Mouse (Mus musculus): ENCODE data around the gene 1700008P02Rik.
"Not testable (repeated sequence)": the region's sequence is repeated elsewhere in the genome, so short reads cannot be mapped to it uniquely, and the experiment has no call there.

Gene 1700008P02Rik

DNA sequence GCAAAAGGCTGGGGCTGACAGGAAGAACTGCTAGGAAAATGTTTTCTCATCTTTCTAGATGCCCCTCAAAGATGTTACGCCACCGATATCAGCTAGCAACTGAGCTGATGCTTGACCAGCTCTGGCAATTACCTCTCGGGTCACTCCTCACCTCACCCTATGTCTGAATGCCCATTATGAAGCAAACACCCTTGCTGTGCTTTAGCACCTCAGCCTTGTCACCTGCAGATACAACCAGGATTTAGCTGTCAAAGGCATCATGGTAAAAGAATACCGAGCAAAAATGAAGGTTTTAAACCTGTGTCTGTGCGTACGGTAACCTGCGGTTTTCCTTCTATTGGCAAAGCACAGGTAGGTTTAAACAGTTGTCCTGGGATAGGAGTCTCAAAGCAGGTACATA is at the start of gene 1700008P02Rik:
TSS of gene 1700008P02Rik (minus strand) at position 101 of the 400 bp plus-strand sequence.
- no peak for DNase-seq (ENCODE audit: low read depth, low spot score)

DNA sequence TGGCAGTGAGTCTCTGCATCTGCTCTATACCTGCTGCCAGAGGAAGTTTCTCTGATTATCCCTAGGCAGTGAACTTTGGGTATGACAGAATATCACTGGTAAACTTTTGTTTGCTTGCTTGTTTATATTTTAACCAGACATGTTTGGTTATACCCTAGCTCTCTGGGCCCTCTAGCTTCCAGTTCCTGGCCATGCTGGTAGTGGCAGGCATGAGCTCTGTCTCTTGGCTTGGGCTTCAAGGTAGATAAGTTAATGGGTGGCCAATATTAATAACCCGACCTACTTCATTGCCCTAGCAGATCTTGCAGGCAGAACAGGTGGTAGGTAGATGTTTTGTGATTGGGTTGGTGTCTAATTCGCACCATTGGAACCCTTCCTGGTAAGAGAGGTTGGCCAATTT is 29.2 kb upstream of the 1700008P02Rik start:
- DNase-seq (ENCODE audit: low read depth, low spot score): no peak

DNA sequence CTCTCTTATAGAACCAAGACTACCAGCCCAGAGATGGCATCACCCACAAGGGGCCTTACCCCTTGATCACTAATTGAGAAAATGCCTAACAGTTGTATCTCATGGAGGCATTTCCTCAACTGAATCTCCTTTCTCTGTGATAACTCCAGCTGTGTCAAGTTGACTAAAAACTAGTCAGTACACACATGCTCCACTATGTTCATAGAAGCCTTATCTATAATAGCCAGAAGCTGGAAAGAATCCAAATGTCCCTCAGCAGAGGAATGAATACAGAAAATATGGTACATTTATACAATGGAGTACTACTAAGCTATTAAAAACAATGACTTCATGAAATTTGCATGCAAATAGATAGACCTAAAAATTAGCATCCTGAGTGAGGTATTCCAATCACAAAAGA is 17.9 kb upstream of the 1700008P02Rik start:
- DNase-seq (ENCODE audit: low read depth, low spot score): not testable (repeated sequence)

DNA sequence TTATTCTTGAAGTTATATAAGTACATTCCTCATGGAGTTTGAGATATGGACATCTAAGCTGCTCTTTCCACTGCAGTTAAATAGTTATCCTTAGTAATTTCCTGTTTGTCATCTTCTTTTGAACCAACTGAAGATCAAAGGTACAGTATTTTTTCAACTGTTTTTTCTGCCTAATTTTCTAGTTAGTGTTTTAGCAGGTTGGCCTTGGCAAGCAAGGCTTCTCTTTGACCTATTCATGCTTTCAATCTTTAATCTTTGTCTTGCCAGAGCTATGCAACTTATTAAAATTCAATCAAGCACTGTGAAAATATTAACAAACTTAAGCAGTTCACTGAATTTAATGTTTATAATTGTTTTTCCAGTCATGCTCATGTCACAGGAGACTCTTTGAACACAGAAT is 14.0 kb upstream of the 1700008P02Rik start:
- no peak for DNase-seq (ENCODE audit: low read depth, low spot score)

DNA sequence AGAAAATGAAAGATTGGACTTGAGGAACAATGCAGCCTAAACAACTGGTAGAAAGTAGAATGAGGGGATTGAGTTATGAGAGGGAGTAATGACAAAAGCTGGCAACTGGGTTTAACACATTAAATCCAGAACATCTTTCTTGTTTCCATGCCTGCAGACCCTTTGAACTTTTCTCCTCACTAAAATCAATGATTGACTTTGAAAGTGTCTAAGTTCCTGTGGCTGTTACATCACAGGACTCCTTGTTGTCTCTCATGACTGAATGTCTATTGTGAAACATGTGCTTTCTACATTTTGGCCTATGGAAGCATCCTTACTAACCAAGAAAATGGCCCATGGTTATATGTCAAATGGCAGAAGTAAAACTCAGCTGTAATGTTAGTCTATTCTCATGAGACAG is 2.4 kb downstream of the 1700008P02Rik start:
- no peak for DNase-seq (ENCODE audit: low read depth, low spot score)
